Mouse (Mus musculus) testis, adult 10 weeks (tissue): Measurements from ENCODE around the gene Gm49661. TPM values are rescaled to one million over a fixed set of nuclear protein-coding genes. Genes with fewer than 3 reads are reported as not detected.

Experiments
- polyA plus RNA-seq: library from polyadenylated mRNA; stranded (reverse); fragments of 350-450 nt; fragmentation: Illumina TruSeq; extraction: RNeasy Lipid Tissue Mini Kit (QIAGEN cat#74804); gene quantifications from one replicate; pipeline ENCODE4 v1.2.3, GENCODE M21; 2014; ENCODE audit warnings: low read depth, low replicate concordance

Gene Gm49661
- polyA plus RNA-seq: not detected

GRCm38 (mm10) chr8:84969241-84970134 is at the start of gene Gm49661, which contains the start of the genes Prdx2 and Rnaseh2a:
Gene Gm49661, minus strand, starts transcription at chr8:84969433.
Gene Prdx2, plus strand, starts transcription at chr8:84969587.
Gene Rnaseh2a, minus strand, starts transcription at chr8:84969767.

GRCm38 (mm10) chr8:85014431-85014830 is 45.2 kb upstream of the Gm49661 start, which contains the start of gene Best2:
Gene Best2, minus strand, starts transcription at chr8:85014531.

GRCm38 (mm10) chr8:84990349-84990748 is 21.1 kb upstream of the Gm49661 start, which contains the start of gene Hook2:
Gene Hook2, plus strand, starts transcription at chr8:84990603.

GRCm38 (mm10) chr8:84978248-84978940 is 9.2 kb upstream of the Gm49661 start, which contains the start of gene Junb:
Gene Junb, minus strand, starts transcription at chr8:84978718.

GRCm38 (mm10) chr8:84946528-84947240 is 22.5 kb downstream of the Gm49661 start, which contains the start of gene Rtbdn:
Gene Rtbdn, plus strand, starts transcription at chr8:84946991.

GRCm38 (mm10) chr8:84936962-84937546 is 32.2 kb downstream of the Gm49661 start, which contains the start of gene Mast1:
Gene Mast1, minus strand, starts transcription at chr8:84937359.

Other genes with a start within 250 kb of the Gm49661 start
- gene G430095P16Rik, start 246.4 kb downstream of the Gm49661 start, polyA plus RNA-seq: not detected
- 1.3 TPM for gene Nfix, start 169.1 kb downstream of the Gm49661 start, polyA plus RNA-seq
- gene Dand5, start 146.6 kb downstream of the Gm49661 start, polyA plus RNA-seq: 21.7 TPM
- gene Gadd45gip1, start 137.9 kb downstream of the Gm49661 start, polyA plus RNA-seq: 0.55 TPM
- 7.1 TPM for gene Rad23a, start 128.8 kb downstream of the Gm49661 start, polyA plus RNA-seq
- 720 TPM for gene Calr, start 122.5 kb downstream of the Gm49661 start, polyA plus RNA-seq
- gene Farsa, start 112.4 kb downstream of the Gm49661 start, polyA plus RNA-seq: 6.7 TPM
- 458 TPM for gene Syce2, start 97.3 kb downstream of the Gm49661 start, polyA plus RNA-seq
- gene Gcdh, start 75.5 kb downstream of the Gm49661 start, polyA plus RNA-seq: 3.6 TPM
- 0.22 TPM for gene Klf1, start 67.5 kb downstream of the Gm49661 start, polyA plus RNA-seq
- gene Dnase2a, start 60.9 kb downstream of the Gm49661 start, polyA plus RNA-seq: 1.5 TPM
- not detected for gene Mast1, start 32.1 kb downstream of the Gm49661 start, polyA plus RNA-seq
- not detected for gene Rtbdn, start 22.4 kb downstream of the Gm49661 start, polyA plus RNA-seq
- gene Prdx2, start 154 bp upstream of the Gm49661 start, polyA plus RNA-seq: 15.6 TPM
- 87.9 TPM for gene Rnaseh2a, start 334 bp upstream of the Gm49661 start, polyA plus RNA-seq
- gene Junb, start 9.3 kb upstream of the Gm49661 start, polyA plus RNA-seq: not detected
- gene Hook2, start 21.2 kb upstream of the Gm49661 start, polyA plus RNA-seq: 14.0 TPM
- not detected for gene Best2, start 45.1 kb upstream of the Gm49661 start, polyA plus RNA-seq
- gene Asna1, start 55.8 kb upstream of the Gm49661 start, polyA plus RNA-seq: 16.5 TPM
- 13.2 TPM for gene Trir, start 57.4 kb upstream of the Gm49661 start, polyA plus RNA-seq
- gene Tnpo2, start 67.5 kb upstream of the Gm49661 start, polyA plus RNA-seq: 14.0 TPM
- gene Fbxw9, start 90.6 kb upstream of the Gm49661 start, polyA plus RNA-seq: 5.7 TPM
- not detected for gene Gm5741, start 98.5 kb upstream of the Gm49661 start, polyA plus RNA-seq
- 12.3 TPM for gene Dhps, start 102.3 kb upstream of the Gm49661 start, polyA plus RNA-seq
- 2.9 TPM for gene Wdr83os, start 111.3 kb upstream of the Gm49661 start, polyA plus RNA-seq
- gene Wdr83, start 111.9 kb upstream of the Gm49661 start, polyA plus RNA-seq: 1.3 TPM
- gene Man2b1, start 113.8 kb upstream of the Gm49661 start, polyA plus RNA-seq: 3.9 TPM
- 0.83 TPM for gene Zfp791, start 153.7 kb upstream of the Gm49661 start, polyA plus RNA-seq
- not detected for gene Cks1brt, start 182.5 kb upstream of the Gm49661 start, polyA plus RNA-seq